Mouse (Mus musculus): ENCODE results near the gene Abcb8. TPM values are rescaled to one million over a fixed set of nuclear protein-coding genes. Genes with fewer than 3 reads are reported as not detected.
"Not testable (repeated sequence)": the region's sequence is repeated elsewhere in the genome, so short reads cannot be mapped to it uniquely, and the experiment has no call there.

Abcb8 gene
- polyA plus RNA-seq, 1 experiment from 2014 or later: 35.6 TPM

GRCm38 (mm10) chr5:24394165-24394894 lies 867 bp downstream of the Abcb8 start:
- ATAC-seq (ENCODE audit: low read depth): peak; percentile 98
- Histone ChIP-seq H3K4me1 (ENCODE audit: control insufficient read depth, insufficient read depth, low read length) (no peaks in the 10 kb centered on the region), H3K4me3 (ENCODE audit: low read depth, low read length) (peak overlapping the region; percentile 51), H3K36me3 (ENCODE audit: control insufficient read depth, insufficient read depth, low read length) (no peaks in the 10 kb centered on the region), H3K4me2 (ENCODE audit: low read depth, low read length) (peak overlapping the region; percentile 54), H3K9me3 (ENCODE audit: control insufficient read depth, low read length) (no peaks in the 10 kb centered on the region), H3K27ac (replicated peaks; ENCODE audit: low read depth, low read length) (0 out of 2 replicates have a peak overlapping the region, but pooled peaks have one; percentile 35), H3K27me3 (replicated peaks; ENCODE audit: control insufficient read depth, insufficient read depth, low read length) (0 out of 2 replicates have a peak, but pooled peaks cover 2% of the 10 kb centered on the region), H3K9ac (ENCODE audit: low read depth, low read length) (peak overlapping the region; percentile 47)
- DNase-seq (ENCODE audit: low spot score): peak; percentile 97
- under 1% methylated on average over 36 of the region's 36 CpGs for WGBS

DNA sequence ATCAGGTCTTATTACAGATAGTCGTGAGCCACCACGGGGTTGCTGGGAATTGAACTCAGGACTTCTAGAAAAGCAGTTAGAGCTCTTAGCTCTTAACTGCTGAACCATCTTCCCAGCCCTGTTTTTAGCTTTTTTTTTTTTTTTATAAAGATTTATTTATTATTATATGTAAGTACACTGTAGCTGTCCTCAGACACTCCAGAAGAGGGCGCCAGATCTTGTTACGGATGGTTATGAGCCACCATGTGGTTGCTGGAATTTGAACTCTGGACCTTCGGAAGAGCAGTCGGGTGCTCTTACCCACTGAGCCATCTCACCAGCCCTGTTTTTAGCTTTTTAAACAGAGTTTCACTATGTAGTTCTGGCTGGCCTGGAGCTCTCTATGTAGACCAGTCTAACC lies 2.8 kb downstream of the Abcb8 start:
- not testable (repeated sequence) for H3K27ac ChIP-seq (replicated peaks; ENCODE audit: low read depth, low read length); H3K4me3 ChIP-seq (ENCODE audit: low read depth, low read length); H3K9me3 ChIP-seq (ENCODE audit: control insufficient read depth, low read length); H3K4me2 ChIP-seq (ENCODE audit: low read depth, low read length); H3K4me1 ChIP-seq (ENCODE audit: control insufficient read depth, insufficient read depth, low read length); H3K27me3 ChIP-seq (replicated peaks; ENCODE audit: control insufficient read depth, insufficient read depth, low read length); DNase-seq (ENCODE audit: low spot score); ATAC-seq (ENCODE audit: low read depth); H3K9ac ChIP-seq (ENCODE audit: low read depth, low read length); H3K36me3 ChIP-seq (ENCODE audit: control insufficient read depth, insufficient read depth, low read length)
- WGBS: 86% methylated on average over 6 of the region's 6 CpGs

GRCm38 (mm10) chr5:24399686-24400085 lies 6.2 kb downstream of the Abcb8 start:
- Histone ChIP-seq H3K36me3 (ENCODE audit: control insufficient read depth, insufficient read depth, low read length) (peaks cover 20% of the 10 kb centered on the region; the same call in 1 of the 2 replicates), H3K4me1 (ENCODE audit: control insufficient read depth, insufficient read depth, low read length) (no peaks in the 10 kb centered on the region), H3K27ac (replicated peaks; ENCODE audit: low read depth, low read length) (no peak overlapping the region), H3K9ac (ENCODE audit: low read depth, low read length) (no peak overlapping the region), H3K27me3 (replicated peaks; ENCODE audit: control insufficient read depth, insufficient read depth, low read length) (no peaks in the 10 kb centered on the region), H3K9me3 (ENCODE audit: control insufficient read depth, low read length) (no peaks in the 10 kb centered on the region), H3K4me2 (ENCODE audit: low read depth, low read length) (no peak overlapping the region), H3K4me3 (ENCODE audit: low read depth, low read length) (no peak overlapping the region)
- 88% methylated on average over 9 of the region's 10 CpGs for WGBS
- ATAC-seq (ENCODE audit: low read depth) (no peak), DNase-seq (ENCODE audit: low spot score) (no peak)

DNA sequence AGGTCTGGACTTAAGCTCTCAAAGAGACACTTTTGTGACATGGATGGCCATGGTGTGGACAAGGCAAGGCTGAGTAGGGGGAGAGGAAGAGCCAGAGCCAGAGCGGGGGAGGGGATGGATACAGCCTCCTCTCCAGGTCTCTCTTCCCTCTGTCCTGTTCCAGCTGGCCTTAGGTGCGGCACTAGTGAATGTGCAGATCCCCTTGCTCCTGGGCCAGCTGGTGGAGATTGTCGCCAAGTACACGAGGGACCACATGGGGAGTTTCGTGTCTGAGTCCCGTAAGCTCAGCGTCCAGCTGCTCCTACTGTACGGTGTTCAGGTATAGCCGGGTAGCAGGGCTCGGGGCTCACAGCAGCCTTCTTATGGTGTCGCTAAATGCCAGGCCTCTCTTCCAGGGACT lies 6.9 kb downstream of the Abcb8 start:
- no peak for DNase-seq (ENCODE audit: low spot score)
- Histone ChIP-seq H3K4me2 (ENCODE audit: low read depth, low read length) (no peak overlapping the region), H3K36me3 (ENCODE audit: control insufficient read depth, insufficient read depth, low read length) (peaks cover 20% of the 10 kb centered on the region; the same call in 1 of the 2 replicates), H3K9ac (ENCODE audit: low read depth, low read length) (no peak overlapping the region), H3K27ac (replicated peaks; ENCODE audit: low read depth, low read length) (no peak overlapping the region), H3K4me3 (ENCODE audit: low read depth, low read length) (no peak overlapping the region), H3K4me1 (ENCODE audit: control insufficient read depth, insufficient read depth, low read length) (no peaks in the 10 kb centered on the region), H3K27me3 (replicated peaks; ENCODE audit: control insufficient read depth, insufficient read depth, low read length) (no peaks in the 10 kb centered on the region), H3K9me3 (ENCODE audit: control insufficient read depth, low read length) (no peaks in the 10 kb centered on the region)
- no peak for ATAC-seq (ENCODE audit: low read depth)
- 74% methylated on average over 11 of the region's 11 CpGs for WGBS

- no peak overlapping the region for H3K27ac ChIP-seq (replicated peaks; ENCODE audit: low read depth, low read length)
- H3K9ac ChIP-seq (ENCODE audit: low read depth, low read length): no peak overlapping the region
- no peaks in the 10 kb centered on the region for H3K27me3 ChIP-seq (replicated peaks; ENCODE audit: control insufficient read depth, insufficient read depth, low read length)
- WGBS: 84% methylated on average over 5 of the region's 5 CpGs
- no peaks in the 10 kb centered on the region for H3K9me3 ChIP-seq (ENCODE audit: control insufficient read depth, low read length)
- H3K4me2 ChIP-seq (ENCODE audit: low read depth, low read length): no peak overlapping the region
- no peaks in the 10 kb centered on the region for H3K4me1 ChIP-seq (ENCODE audit: control insufficient read depth, insufficient read depth, low read length)
- H3K36me3 ChIP-seq (ENCODE audit: control insufficient read depth, insufficient read depth, low read length): peaks cover 27% of the 10 kb centered on the region; the same call in 1 of the 2 replicates
- ATAC-seq (ENCODE audit: low read depth): no peak
- no peak for DNase-seq (ENCODE audit: low spot score)
- H3K4me3 ChIP-seq (ENCODE audit: low read depth, low read length): no peak overlapping the region
Observed at GRCm38 (mm10) chr5:24400911-24401605, 7.6 kb downstream of the Abcb8 start.

DNA sequence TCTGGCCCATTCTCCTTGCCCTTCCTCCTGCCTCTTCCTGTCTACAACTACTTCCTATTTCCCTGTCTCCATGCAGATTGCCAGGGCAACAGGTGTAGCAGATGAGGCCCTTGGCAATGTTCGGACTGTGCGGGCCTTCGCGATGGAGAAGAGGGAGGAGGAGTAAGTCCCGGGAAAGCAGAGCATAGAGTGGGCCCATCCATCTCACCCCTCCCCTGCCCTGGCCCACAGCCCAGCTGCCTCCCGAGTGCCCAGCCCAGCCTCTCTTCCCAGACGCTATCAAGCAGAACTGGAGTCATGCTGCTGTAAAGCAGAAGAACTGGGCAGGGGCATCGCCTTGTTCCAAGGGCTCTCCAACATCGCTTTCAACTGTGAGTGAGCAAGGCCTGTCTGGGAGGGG lies 8.5 kb downstream of the Abcb8 start:
- peaks cover 36% of the 10 kb centered on the region; the same call in 1 of the 2 replicates for H3K36me3 ChIP-seq (ENCODE audit: control insufficient read depth, insufficient read depth, low read length)
- no peak for ATAC-seq (ENCODE audit: low read depth)

DNA sequence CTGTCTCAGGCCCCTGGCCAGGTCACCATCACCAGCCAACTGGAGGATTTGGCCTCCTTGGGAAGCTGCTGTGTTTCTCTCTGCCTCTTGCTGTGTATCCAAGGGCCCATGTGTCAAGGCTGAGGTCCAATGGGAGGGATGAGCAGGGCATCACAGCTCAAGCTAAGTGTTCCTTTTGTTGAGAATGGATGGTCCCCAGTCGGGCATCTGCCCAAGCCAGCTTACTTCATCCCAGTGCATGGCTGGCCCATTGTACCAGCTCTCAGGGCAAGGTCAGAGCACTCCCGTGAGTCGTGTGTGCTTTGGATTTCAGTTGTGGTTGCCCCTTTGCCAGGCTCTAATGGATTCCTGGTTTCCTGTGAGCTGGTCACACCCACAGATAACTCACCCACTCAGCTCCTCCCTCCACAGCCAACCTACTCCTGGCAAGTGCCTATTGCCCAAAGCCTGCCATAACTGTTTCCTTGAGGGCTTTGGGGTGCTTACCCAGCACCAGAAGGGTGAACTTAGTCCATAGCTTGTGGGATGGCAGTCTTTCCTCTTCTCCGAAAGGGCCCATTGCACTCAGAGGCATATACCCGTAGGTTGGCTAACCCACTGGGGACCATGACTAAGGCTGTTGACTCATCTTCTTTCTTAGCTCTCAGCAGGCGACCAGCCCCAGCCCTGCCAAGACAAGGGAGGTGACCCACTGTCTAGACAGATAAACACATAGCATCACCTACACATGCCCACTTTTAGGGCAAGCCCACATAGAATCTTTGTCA lies 11.3 kb downstream of the Abcb8 start:
- no peak overlapping the region for H3K27ac ChIP-seq (replicated peaks; ENCODE audit: low read depth, low read length)
- DNase-seq (ENCODE audit: low spot score) (no peak), ATAC-seq (ENCODE audit: low read depth) (no peak)
- 83% methylated on average over 6 of the region's 6 CpGs for WGBS
- no peak overlapping the region for H3K4me2 ChIP-seq (ENCODE audit: low read depth, low read length)
- H3K9me3 ChIP-seq (ENCODE audit: control insufficient read depth, low read length): no peaks in the 10 kb centered on the region
- no peak overlapping the region for H3K4me3 ChIP-seq (ENCODE audit: low read depth, low read length)
- peaks cover 43% of the 10 kb centered on the region; the same call in 1 of the 2 replicates for H3K36me3 ChIP-seq (ENCODE audit: control insufficient read depth, insufficient read depth, low read length)
- no peak overlapping the region for H3K9ac ChIP-seq (ENCODE audit: low read depth, low read length)
- no peaks in the 10 kb centered on the region for H3K4me1 ChIP-seq (ENCODE audit: control insufficient read depth, insufficient read depth, low read length)
- no peaks in the 10 kb centered on the region for H3K27me3 ChIP-seq (replicated peaks; ENCODE audit: control insufficient read depth, insufficient read depth, low read length)

More for the DNA sequence above, 8.5 kb downstream of the Abcb8 start:
- Histone ChIP-seq H3K9me3 (ENCODE audit: control insufficient read depth, low read length) (no peaks in the 10 kb centered on the region), H3K27me3 (replicated peaks; ENCODE audit: control insufficient read depth, insufficient read depth, low read length) (no peaks in the 10 kb centered on the region), H3K4me3 (ENCODE audit: low read depth, low read length) (no peak overlapping the region), H3K9ac (ENCODE audit: low read depth, low read length) (no peak overlapping the region), H3K4me2 (ENCODE audit: low read depth, low read length) (no peak overlapping the region), H3K27ac (replicated peaks; ENCODE audit: low read depth, low read length) (no peak overlapping the region), H3K4me1 (ENCODE audit: control insufficient read depth, insufficient read depth, low read length) (no peaks in the 10 kb centered on the region)
- 86% methylated on average over 9 of the region's 9 CpGs for WGBS
- no peak for DNase-seq (ENCODE audit: low spot score)

DNA sequence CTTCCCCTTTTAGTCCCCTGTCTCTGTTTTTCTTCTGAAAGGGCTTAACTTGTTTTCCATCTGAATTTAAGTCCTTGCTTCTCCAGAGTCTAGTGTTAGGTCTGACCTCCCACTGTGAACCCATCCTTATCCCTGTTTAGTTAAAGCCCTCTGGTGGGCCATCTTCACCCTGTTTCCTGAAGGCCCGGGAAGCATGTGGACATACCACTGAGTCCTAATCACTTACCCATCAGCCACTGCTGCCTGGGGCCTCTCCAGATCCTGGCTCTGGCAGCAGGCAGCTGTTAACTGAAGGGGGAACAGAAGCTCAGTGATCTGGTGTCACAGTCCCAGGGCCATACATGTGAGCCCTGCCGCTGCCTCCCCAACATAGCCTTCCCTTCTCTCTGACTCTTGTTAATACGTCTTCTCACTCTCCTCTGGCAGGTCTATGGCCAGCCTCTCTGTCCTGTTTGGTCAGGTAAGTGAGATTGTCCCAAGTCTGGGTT lies 12.0 kb downstream of the Abcb8 start:
- Histone ChIP-seq H3K27ac (replicated peaks; ENCODE audit: low read depth, low read length) (no peak overlapping the region), H3K4me2 (ENCODE audit: low read depth, low read length) (no peak overlapping the region), H3K27me3 (replicated peaks; ENCODE audit: control insufficient read depth, insufficient read depth, low read length) (no peaks in the 10 kb centered on the region), H3K9ac (ENCODE audit: low read depth, low read length) (no peak overlapping the region), H3K36me3 (ENCODE audit: control insufficient read depth, insufficient read depth, low read length) (peaks cover 43% of the 10 kb centered on the region; the same call in 1 of the 2 replicates), H3K4me3 (ENCODE audit: low read depth, low read length) (no peak overlapping the region), H3K9me3 (ENCODE audit: control insufficient read depth, low read length) (no peaks in the 10 kb centered on the region), H3K4me1 (ENCODE audit: control insufficient read depth, insufficient read depth, low read length) (no peaks in the 10 kb centered on the region)
- 74% methylated on average over 3 of the region's 3 CpGs for WGBS
- DNase-seq (ENCODE audit: low spot score): no peak
- ATAC-seq (ENCODE audit: low read depth): no peak

All from embryonic facial prominence, embryonic 14.5 days (tissue).